Mouse (Mus musculus): Measurements from ENCODE around the gene Znhit6.

DNA sequence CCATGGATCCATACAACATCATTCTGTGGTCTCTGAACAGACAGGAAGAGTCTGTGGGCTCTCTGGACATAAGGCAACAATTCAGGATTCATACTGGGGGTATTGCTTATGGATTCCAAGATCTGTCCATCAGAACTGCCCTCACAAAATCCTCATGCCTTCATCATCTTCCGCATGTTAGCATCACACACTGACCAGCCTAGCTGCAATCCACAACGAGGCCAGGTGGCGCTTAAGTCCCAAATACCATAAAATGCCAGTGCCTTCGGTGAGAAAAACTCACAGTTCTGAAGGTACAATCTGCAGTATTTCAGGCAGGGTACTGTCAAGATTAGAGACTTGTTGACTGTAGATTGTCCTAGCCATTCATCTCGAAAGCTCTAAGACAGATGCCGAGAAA lies 69.5 kb downstream of the Znhit6 start:
- TF ChIP-seq CTCF (IDR thresholded peaks at IDR 0.05; ENCODE audit: borderline replicate concordance, control insufficient read depth, extremely low read depth, insufficient read depth, low read length, poor library complexity): no peak
- TF ChIP-seq POLR2A (IDR thresholded peaks at IDR 0.05; ENCODE audit: control insufficient read depth, extremely low read depth, insufficient read depth, low read length, poor library complexity): no peak
